Mouse (Mus musculus): ENCODE measurements around the gene Qk.

GRCm38 (mm10) chr17:10320456-10320790, 769 bp upstream of the Qk start:
- TF ChIP-seq CTCF (conservative IDR thresholded peaks at IDR 0.05; ENCODE audit: low read length) = no peak
- no peak for TF ChIP-seq POU5F1 (IDR thresholded peaks at IDR 0.05; ENCODE audit: borderline replicate concordance, low read length)
- TF ChIP-seq NANOG (IDR thresholded peaks at IDR 0.05; ENCODE audit: borderline replicate concordance, low read length) = no peak

Data from E14TG2a.4 (cell line).